Comparison of ENCODE assay signal across 8 mouse cellular contexts in the genomic region with DNA sequence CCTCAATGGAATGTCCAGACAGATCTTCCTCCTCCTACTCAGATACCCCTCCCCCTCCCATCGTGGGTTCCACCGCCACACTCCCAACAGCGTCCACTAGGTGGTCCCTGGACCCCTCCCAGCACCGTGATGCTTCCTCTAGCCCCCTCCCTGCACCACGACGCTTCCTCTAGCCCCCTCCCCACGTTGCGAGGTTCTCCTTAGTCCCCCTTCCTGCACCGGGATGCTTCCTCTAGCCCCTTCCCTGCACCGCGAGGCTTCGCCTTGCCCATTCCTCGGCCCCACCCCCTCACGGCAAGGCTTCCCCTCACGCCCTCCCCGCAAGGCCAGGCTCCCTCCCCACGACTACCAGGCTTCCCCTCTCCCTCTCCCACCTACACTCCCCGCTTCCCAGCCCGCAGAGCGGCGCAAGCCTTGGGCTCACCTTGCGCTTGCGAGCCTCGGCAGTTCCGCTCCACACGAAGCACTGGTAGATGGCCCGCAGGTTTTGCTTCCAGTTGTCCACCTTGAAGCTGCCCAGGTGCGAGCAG. TPM values are rescaled to one million over a fixed set of nuclear protein-coding genes. Genes with fewer than 3 reads are reported as not detected.
DNase-seq lines count a peak whose midpoint lies in the region; ATAC-seq and TF ChIP-seq lines count a peak whose summit lies in the region.

No protein-coding gene starts in this region.

- H3K4me2 ChIP-seq in limb, embryonic 14.5 days (replicated peaks; ENCODE audit: low read depth, low read length, severe bottlenecking): peak overlapping the region; percentile 56
- H3K4me2 ChIP-seq in midbrain, embryonic 14.5 days (ENCODE audit: low read length): peak overlapping the region; percentile 63
- H3K4me2 ChIP-seq in stomach, postnatal 0 days (replicated peaks; ENCODE audit: low read depth): peak overlapping the region; percentile 79

- peak overlapping the region; percentile 74 for H3K4me3 ChIP-seq in heart, adult 2 months
- H3K4me3 ChIP-seq in limb, embryonic 14.5 days (replicated peaks; ENCODE audit: low read length): peak overlapping the region; percentile 100
- H3K4me3 ChIP-seq in midbrain, embryonic 14.5 days (replicated peaks; ENCODE audit: low read depth, low read length): peak overlapping the region; percentile 100
- peak overlapping the region; percentile 97 for H3K4me3 ChIP-seq in stomach, postnatal 0 days (ENCODE audit: low read depth, low read length)

- peak; percentile 9; the same call in 1 of the 2 replicates for ATAC-seq in erythroid progenitor cell, adult 5-6 weeks (replicated peaks; ENCODE audit: low FRiP score, poor library complexity, severe bottlenecking)
- peak; percentile 38 for ATAC-seq in limb, embryonic 14.5 days (ENCODE audit: low FRiP score, low read depth)
- ATAC-seq in midbrain, embryonic 14.5 days (ENCODE audit: low FRiP score, low TSS enrichment): peak; percentile 36
- ATAC-seq in stomach, postnatal 0 days (ENCODE audit: low FRiP score, low TSS enrichment): peak; percentile 21; the same call in 1 of the 2 replicates

- peak overlapping the region; percentile 92 for H3K9ac ChIP-seq in heart, adult 2 months (ENCODE audit: low read depth, low read length)
- H3K9ac ChIP-seq in limb, embryonic 14.5 days (ENCODE audit: low read depth, low read length, severe bottlenecking): peak overlapping the region; percentile 97
- H3K9ac ChIP-seq in midbrain, embryonic 14.5 days (replicated peaks; ENCODE audit: low read length): peak overlapping the region; percentile 100
- peak overlapping the region; percentile 96 for H3K9ac ChIP-seq in stomach, postnatal 0 days (ENCODE audit: low read length)

- no peaks in the 10 kb centered on the region for H3K27me3 ChIP-seq in heart, adult 2 months (ENCODE audit: control insufficient read depth, insufficient read depth, low read length)
- H3K27me3 ChIP-seq in limb, embryonic 14.5 days (ENCODE audit: control insufficient read depth, insufficient read depth, low read length): no peaks in the 10 kb centered on the region
- no peaks in the 10 kb centered on the region for H3K27me3 ChIP-seq in midbrain, embryonic 14.5 days (ENCODE audit: control insufficient read depth, insufficient read depth, low read length)
- no peaks in the 10 kb centered on the region for H3K27me3 ChIP-seq in stomach, postnatal 0 days (ENCODE audit: control insufficient read depth, insufficient read depth, low read length)

- WGBS in heart, adult 2 months: under 1% methylated on average over 27 of the region's 28 CpGs
- under 1% methylated on average over 27 of the region's 28 CpGs for whole genome bisulfite sequencing in limb, embryonic 14.5 days
- under 1% methylated on average over 28 of the region's 28 CpGs for WGBS in midbrain, embryonic 14.5 days
- under 1% methylated on average over 28 of the region's 28 CpGs for WGBS in stomach, postnatal 0 days

- no peak for TF ChIP-seq POLR2A in heart, adult 2 months (IDR thresholded peaks at IDR 0.05; ENCODE audit: insufficient read depth, low read depth, low read length)
- no peak for TF ChIP-seq POLR2A in limb, embryonic 14.5 days (IDR thresholded peaks at IDR 0.05; ENCODE audit: borderline replicate concordance, extremely low read depth, insufficient read depth, insufficient read length)

- H3K4me1 ChIP-seq in heart, adult 2 months (ENCODE audit: control insufficient read depth, insufficient read depth, low read length): peaks cover 2% of the 10 kb centered on the region; the same call in 1 of the 2 replicates
- peaks cover 14% of the 10 kb centered on the region for H3K4me1 ChIP-seq in limb, embryonic 14.5 days (ENCODE audit: control insufficient read depth, insufficient read depth, low read length)
- H3K4me1 ChIP-seq in midbrain, embryonic 14.5 days (ENCODE audit: control insufficient read depth, insufficient read depth, low read length): peaks cover 35% of the 10 kb centered on the region
- no peaks in the 10 kb centered on the region for H3K4me1 ChIP-seq in stomach, postnatal 0 days (replicated peaks; ENCODE audit: control insufficient read depth, insufficient read depth)

- peak; percentile 34 for TF ChIP-seq CTCF in heart, adult 2 months (IDR thresholded peaks at IDR 0.05)
- TF ChIP-seq CTCF in stomach, postnatal 0 days (IDR thresholded peaks at IDR 0.05; ENCODE audit: low read depth): peak; percentile 69

- DNase-seq in heart, adult 2 months: no peak
- no peak for DNase-seq in heart, postnatal 10 days
- DNase-seq in adrenal gland, postnatal 4 days (ENCODE audit: low spot score in 2 of 2): peak; percentile 14 to 53
- DNase-seq in hindlimb bud, embryonic 11.5 days (ENCODE audit: extremely low spot score, low read depth, low spot score): peak; percentile 31
- peak; percentile 75 for DNase-seq in limb, embryonic 14.5 days (ENCODE audit: low spot score)
- peak; percentile 89 for DNase-seq in midbrain, embryonic 14.5 days
- DNase-seq in stomach, postnatal 0 days (ENCODE audit: low spot score): peak; percentile 77

- peak overlapping the region; percentile 96 for H3K27ac ChIP-seq in heart, adult 2 months
- peak overlapping the region; percentile 96 for H3K27ac ChIP-seq in limb, embryonic 14.5 days (replicated peaks; ENCODE audit: low read depth, low read length)
- peak overlapping the region; percentile 99 for H3K27ac ChIP-seq in midbrain, embryonic 14.5 days (replicated peaks; ENCODE audit: low read depth, low read length)
- H3K27ac ChIP-seq in stomach, postnatal 0 days (replicated peaks): peak overlapping the region; percentile 97

- TF ChIP-seq EP300 in heart, adult 2 months (IDR thresholded peaks at IDR 0.05; ENCODE audit: insufficient read depth, low read depth, low read length): no peak
- no peak for TF ChIP-seq EP300 in stomach, postnatal 0 days (optimal IDR thresholded peaks at IDR 0.05)

- H3K9me3 ChIP-seq in limb, embryonic 14.5 days (ENCODE audit: control insufficient read depth, low read length): no peaks in the 10 kb centered on the region
- H3K9me3 ChIP-seq in midbrain, embryonic 14.5 days (ENCODE audit: control insufficient read depth, low read length): no peaks in the 10 kb centered on the region
- no peaks in the 10 kb centered on the region for H3K9me3 ChIP-seq in stomach, postnatal 0 days (ENCODE audit: control insufficient read depth, low read length)

- intact Hi-C loops in heart, adult 2 months (cut with DNase I): loop anchor here (10.0 kb wide), 1 partner anchor 240 kb away; the partner anchor contains the start of gene Map2k3
- intact Hi-C loops in heart, postnatal 10 days (cut with DNase I): no loop called here

- H3K79me2 ChIP-seq in heart, adult 2 months (replicated peaks; ENCODE audit: control insufficient read depth, insufficient read depth, low read length): peaks cover 7% of the 10 kb centered on the region

- H3K36me3 ChIP-seq in heart, adult 2 months (ENCODE audit: control insufficient read depth, insufficient read depth, low read length): no peaks in the 10 kb centered on the region
- H3K36me3 ChIP-seq in limb, embryonic 14.5 days (ENCODE audit: control insufficient read depth, insufficient read depth, low read length): no peaks in the 10 kb centered on the region
- H3K36me3 ChIP-seq in midbrain, embryonic 14.5 days (ENCODE audit: control insufficient read depth, insufficient read depth, low read length): 0 out of 2 replicates have a peak, but pooled peaks cover 3% of the 10 kb centered on the region
- no peaks in the 10 kb centered on the region for H3K36me3 ChIP-seq in stomach, postnatal 0 days (ENCODE audit: control insufficient read depth, insufficient read depth, low read length)

RNA-seq across cellular contexts. Expression of gene Usp22, which starts 0.5 kb away (rescaled TPM):
- total RNA-seq in heart, adult 2 months (2021): 10 to 100 TPM; 21.7 to 27.1 TPM
- 22.6 and 26.7 TPM in 2 replicates for polyA plus RNA-seq in heart, adult 2 months (2012; rRNA removed)
- 10 to 100 TPM; 55.1 to 57.6 TPM for total RNA-seq in heart, postnatal 10 days (2021)
- 100 to 1,000 TPM; 107 to 109 TPM for total RNA-seq in adrenal gland, postnatal 4 days (2021)
- 4.2 and 4.7 TPM in 2 replicates for total RNA-seq in erythroid progenitor cell, adult 5-6 weeks (2015; ENCODE audit: low replicate concordance)
- 7.7 and 17.5 TPM in 2 replicates for total RNA-seq in erythroid progenitor cell, adult 5-6 weeks (2017; ENCODE audit: low replicate concordance)
- polyA plus RNA-seq in limb, embryonic 14.5 days (2012; rRNA removed): 123 and 146 TPM in 2 replicates
- polyA plus RNA-seq in limb, embryonic 14.5 days (2014; fragmentation: Nextera tagmentation; extraction: Ambion mirVana): 174 and 201 TPM in 2 replicates
- 462 and 529 TPM in 2 replicates for polyA plus RNA-seq in midbrain, embryonic 14.5 days (2014; fragmentation: Nextera tagmentation; extraction: Ambion mirVana)
- 31.9 and 35.6 TPM in 2 replicates for polyA plus RNA-seq in stomach, postnatal 0 days (2015; fragmentation: Nextera tagmentation; extraction: Ambion mirVana)

RNA-seq across cellular contexts. Expression of gene Aldh3a1, which starts 33.0 kb away (rescaled TPM):
- 1 to 10 TPM; 1.0 to 1.6 TPM for total RNA-seq in heart, adult 2 months (2021)
- 1.1 and 3.3 TPM in 2 replicates for polyA plus RNA-seq in heart, adult 2 months (2012; rRNA removed)
- total RNA-seq in heart, postnatal 10 days (2021): under 1 TPM; 0.45 to 0.89 TPM
- not detected for total RNA-seq in adrenal gland, postnatal 4 days (2021)
- total RNA-seq in erythroid progenitor cell, adult 5-6 weeks (2015; ENCODE audit: low replicate concordance): not detected in 2 replicates
- total RNA-seq in erythroid progenitor cell, adult 5-6 weeks (2017; ENCODE audit: low replicate concordance): not detected in 2 replicates
- polyA plus RNA-seq in limb, embryonic 14.5 days (2012; rRNA removed): 0.47 and 0.55 TPM in 2 replicates
- 0.47 and 0.70 TPM in 2 replicates for polyA plus RNA-seq in limb, embryonic 14.5 days (2014; fragmentation: Nextera tagmentation; extraction: Ambion mirVana)
- polyA plus RNA-seq in midbrain, embryonic 14.5 days (2014; fragmentation: Nextera tagmentation; extraction: Ambion mirVana): 0.12 TPM in 1 of 2 replicates, not detected in the other
- polyA plus RNA-seq in stomach, postnatal 0 days (2015; fragmentation: Nextera tagmentation; extraction: Ambion mirVana): 3.4 and 3.9 TPM in 2 replicates

RNA-seq across cellular contexts. Expression of gene Tnfrsf13b, which starts 47.8 kb away (rescaled TPM):
- under 1 TPM; 0.25 to 0.70 TPM for total RNA-seq in heart, adult 2 months (2021)
- polyA plus RNA-seq in heart, adult 2 months (2012; rRNA removed): 1.5 and 4.4 TPM in 2 replicates
- 1 to 10 TPM in 1 of 2 experiments, under 1 TPM in 1; 0.91 to 1.0 TPM for total RNA-seq in heart, postnatal 10 days (2021)
- 1 to 10 TPM in 1 of 2 experiments, under 1 TPM in 1; 0.67 to 1.4 TPM for total RNA-seq in adrenal gland, postnatal 4 days (2021)
- 7.1 and 15.1 TPM in 2 replicates for total RNA-seq in erythroid progenitor cell, adult 5-6 weeks (2015; ENCODE audit: low replicate concordance)
- 4.0 and 6.5 TPM in 2 replicates for total RNA-seq in erythroid progenitor cell, adult 5-6 weeks (2017; ENCODE audit: low replicate concordance)
- 3.8 and 5.1 TPM in 2 replicates for polyA plus RNA-seq in limb, embryonic 14.5 days (2012; rRNA removed)
- 2.2 and 3.6 TPM in 2 replicates for polyA plus RNA-seq in limb, embryonic 14.5 days (2014; fragmentation: Nextera tagmentation; extraction: Ambion mirVana)
- 0.35 and 2.0 TPM in 2 replicates for polyA plus RNA-seq in midbrain, embryonic 14.5 days (2014; fragmentation: Nextera tagmentation; extraction: Ambion mirVana)
- polyA plus RNA-seq in stomach, postnatal 0 days (2015; fragmentation: Nextera tagmentation; extraction: Ambion mirVana): 1.9 and 2.6 TPM in 2 replicates

Comparison
In these comparisons a context has a peak if more than half of its experiments do, and no peak if none do; other contexts are left out.
1. DNase-seq: peak in adrenal gland, postnatal 4 days (2 of 2), hindlimb bud, embryonic 11.5 days (single experiment), limb, embryonic 14.5 days (single experiment), midbrain, embryonic 14.5 days (single experiment) and stomach, postnatal 0 days (single experiment); none in heart, adult 2 months (0 of 2) and heart, postnatal 10 days (0 of 2).
2. Peak in every context shown above with its lines, with median percentiles within 50 percentile points of each other: H3K27ac ChIP-seq, H3K4me3 ChIP-seq, H3K9ac ChIP-seq, ATAC-seq and H3K4me2 ChIP-seq.